Mouse (Mus musculus): ENCODE data around the gene Map4k2.

DNA sequence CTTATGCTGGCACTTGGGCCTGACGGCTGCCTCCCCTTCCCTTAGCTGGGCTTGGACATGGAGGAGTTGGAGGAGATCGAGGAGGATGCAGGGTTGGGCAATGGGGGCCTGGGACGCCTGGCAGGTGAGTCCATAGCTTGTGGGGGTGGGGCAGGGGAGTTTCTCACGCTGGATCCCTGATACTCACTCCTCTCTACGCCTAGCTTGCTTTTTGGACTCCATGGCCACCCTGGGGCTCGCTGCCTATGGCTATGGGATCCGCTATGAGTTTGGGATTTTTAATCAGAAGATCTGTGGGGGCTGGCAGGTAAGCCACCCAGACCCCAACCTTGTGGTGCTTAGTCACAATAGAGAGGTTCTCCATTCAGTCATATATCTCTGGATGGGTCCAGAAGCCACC lies 44.9 kb downstream of the Map4k2 start:
- TF ChIP-seq CTCF (IDR thresholded peaks at IDR 0.05; ENCODE audit: control insufficient read depth, insufficient read depth, insufficient replicate concordance, low read depth, low read length), result no peak
- TF ChIP-seq POLR2A (IDR thresholded peaks at IDR 0.05; ENCODE audit: control insufficient read depth, low read depth, low read length), result no peak

Measured in testis, adult 2 months (tissue).